Mouse (Mus musculus): ENCODE results near the gene Pdp2.

Gene Pdp2

GRCm38 (mm10) chr8:104591133-104591834 is at the start of gene Pdp2:
Gene Pdp2 (plus strand): TSS chr8:104591451.
- DNase-seq (ENCODE audit: low read depth, low spot score) = peak; percentile 97

GRCm38 (mm10) chr8:104541515-104541880 is 49.8 kb upstream of the Pdp2 start:
- DNase-seq (ENCODE audit: low read depth, low spot score) = no peak

GRCm38 (mm10) chr8:104542160-104542559 is 49.1 kb upstream of the Pdp2 start:
- DNase-seq (ENCODE audit: low read depth, low spot score) = no peak

GRCm38 (mm10) chr8:104543440-104544045 is 47.7 kb upstream of the Pdp2 start:
- DNase-seq (ENCODE audit: low read depth, low spot score) = no peak

- no peak for DNase-seq (ENCODE audit: low read depth, low spot score)
Measured at GRCm38 (mm10) chr8:104555191-104555590, 36.1 kb upstream of the Pdp2 start.

- DNase-seq (ENCODE audit: low read depth, low spot score) = no peak
Measured at GRCm38 (mm10) chr8:104557226-104557625, 34.0 kb upstream of the Pdp2 start.

- DNase-seq (ENCODE audit: low read depth, low spot score) = no peak
Measured at GRCm38 (mm10) chr8:104560731-104561130, 30.5 kb upstream of the Pdp2 start.

- peak; percentile 92 for DNase-seq (ENCODE audit: low read depth, low spot score)
Measured at GRCm38 (mm10) chr8:104564633-104565456, 26.4 kb upstream of the Pdp2 start.

GRCm38 (mm10) chr8:104565457-104565798 is 25.8 kb upstream of the Pdp2 start:
- DNase-seq (ENCODE audit: low read depth, low spot score) = no peak

- DNase-seq (ENCODE audit: low read depth, low spot score) = peak; percentile 66
Measured at GRCm38 (mm10) chr8:104569559-104569958, 21.7 kb upstream of the Pdp2 start.

GRCm38 (mm10) chr8:104570436-104571343 is 20.6 kb upstream of the Pdp2 start:
- peak; percentile 85 for DNase-seq (ENCODE audit: low read depth, low spot score)

GRCm38 (mm10) chr8:104576820-104577219 is 14.4 kb upstream of the Pdp2 start:
- DNase-seq (ENCODE audit: low read depth, low spot score) = no peak

GRCm38 (mm10) chr8:104577606-104578005 is 13.6 kb upstream of the Pdp2 start:
- DNase-seq (ENCODE audit: low read depth, low spot score) = peak; percentile 86

- DNase-seq (ENCODE audit: low read depth, low spot score) = no peak
Measured at GRCm38 (mm10) chr8:104584522-104584921, 6.7 kb upstream of the Pdp2 start.

GRCm38 (mm10) chr8:104590284-104590683 is 967 bp upstream of the Pdp2 start:
- no peak for DNase-seq (ENCODE audit: low read depth, low spot score)

- DNase-seq (ENCODE audit: low read depth, low spot score) = no peak
Measured at GRCm38 (mm10) chr8:104591856-104592255, 605 bp downstream of the Pdp2 start.

GRCm38 (mm10) chr8:104592566-104592965 is 1.3 kb downstream of the Pdp2 start:
- no peak for DNase-seq (ENCODE audit: low read depth, low spot score)

GRCm38 (mm10) chr8:104593536-104594325 is 2.5 kb downstream of the Pdp2 start:
- DNase-seq (ENCODE audit: low read depth, low spot score) = no peak

GRCm38 (mm10) chr8:104594611-104595362 is 3.5 kb downstream of the Pdp2 start:
- DNase-seq (ENCODE audit: low read depth, low spot score) = no peak

All from R1 (cell line).